Mouse (Mus musculus) natural killer cell, adult 2 months (primary cell): ENCODE data around the gene Tfdp2.
A peak's percentile ranks its signal among the peaks of the same experiment; 100 is the strongest.

Experiments used
- DNase-seq, 2 experiments: peaks; one replicate each; pipeline ENCODE4 v3.0.0; 2022; ENCODE audit warnings: low spot score in 2 of 2

The Tfdp2 gene

GRCm38 (mm10) chr9:96228285-96228684 lies 32.2 kb downstream of the Tfdp2 start:
- DNase-seq = no peak

GRCm38 (mm10) chr9:96230271-96230670 lies 34.2 kb downstream of the Tfdp2 start:
- no peak for DNase-seq

GRCm38 (mm10) chr9:96235477-96235876 lies 39.4 kb downstream of the Tfdp2 start:
- no peak for DNase-seq

GRCm38 (mm10) chr9:96237391-96237790 lies 41.3 kb downstream of the Tfdp2 start:
- DNase-seq = no peak

GRCm38 (mm10) chr9:96238286-96238685 lies 42.2 kb downstream of the Tfdp2 start:
- DNase-seq = no peak

- DNase-seq = no peak
Observed at GRCm38 (mm10) chr9:96241134-96242097, 45.3 kb downstream of the Tfdp2 start.

- no peak for DNase-seq
Observed at GRCm38 (mm10) chr9:96243915-96244314, 47.8 kb downstream of the Tfdp2 start.

- DNase-seq = no peak
Observed at GRCm38 (mm10) chr9:96254812-96255211, 58.7 kb downstream of the Tfdp2 start.

- no peak for DNase-seq
Observed at GRCm38 (mm10) chr9:96258478-96258877, 62.4 kb downstream of the Tfdp2 start.

GRCm38 (mm10) chr9:96259017-96259512 lies 63.0 kb downstream of the Tfdp2 start:
- DNase-seq = peak; percentile 3 to 15

GRCm38 (mm10) chr9:96259753-96260520 lies 63.9 kb downstream of the Tfdp2 start:
- peak; percentile 4 to 14 for DNase-seq

- DNase-seq = no peak
Observed at GRCm38 (mm10) chr9:96261101-96261500, 65.0 kb downstream of the Tfdp2 start.

GRCm38 (mm10) chr9:96261980-96262379 lies 65.9 kb downstream of the Tfdp2 start:
- DNase-seq = no peak

- no peak for DNase-seq
Observed at GRCm38 (mm10) chr9:96266793-96267558, 70.9 kb downstream of the Tfdp2 start.

GRCm38 (mm10) chr9:96267559-96267948 lies 71.5 kb downstream of the Tfdp2 start:
- DNase-seq = no peak

GRCm38 (mm10) chr9:96269726-96270125 lies 73.7 kb downstream of the Tfdp2 start:
- DNase-seq = no peak

GRCm38 (mm10) chr9:96275543-96275942 lies 79.5 kb downstream of the Tfdp2 start:
- DNase-seq = no peak

GRCm38 (mm10) chr9:96281497-96281896 lies 85.4 kb downstream of the Tfdp2 start:
- DNase-seq = no peak

GRCm38 (mm10) chr9:96282082-96282481 lies 86.0 kb downstream of the Tfdp2 start:
- DNase-seq = no peak

- no peak for DNase-seq
Observed at GRCm38 (mm10) chr9:96284916-96285315, 88.8 kb downstream of the Tfdp2 start.

GRCm38 (mm10) chr9:96292144-96292543 lies 96.1 kb downstream of the Tfdp2 start:
- no peak for DNase-seq
